ENCODE assay signal across 22 mouse cellular contexts in the genomic region with DNA sequence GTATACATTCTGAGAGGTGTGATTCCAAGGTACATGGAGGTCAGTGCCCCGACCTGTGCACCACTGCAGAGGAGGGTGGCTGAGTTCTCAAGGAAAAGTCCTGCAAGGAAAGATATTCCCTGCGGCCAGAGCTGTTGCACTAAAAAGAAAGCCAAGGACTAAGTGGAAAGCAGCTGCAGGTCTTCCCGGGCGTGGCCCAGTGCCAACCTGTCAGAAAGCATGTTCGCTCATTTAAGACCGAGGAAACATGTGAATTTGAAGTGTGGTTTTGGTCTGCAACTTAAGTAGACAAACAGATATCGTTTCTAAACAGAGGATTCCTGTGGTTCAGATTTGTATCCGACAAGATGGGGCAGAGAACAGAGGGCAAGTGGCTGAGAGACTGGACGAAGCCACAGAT.
A peak's percentile ranks its signal among the peaks of the same experiment; 100 is the strongest.
DNase-seq lines count a peak whose midpoint lies in the region; ATAC-seq and TF ChIP-seq lines count a peak whose summit lies in the region.
"Had no signal": no experiment of that assay in that cellular context is flagged by ENCODE, and none has a peak within 500 bp of the region (broad histone marks: within the 10 kb centered on the region; RNA-seq: fewer than 3 reads in every experiment).

No protein-coding gene starts in this region.

- no peak for TF ChIP-seq CTCF in intestine, postnatal 0 days (IDR thresholded peaks at IDR 0.05; ENCODE audit: low read depth)
- no peak for TF ChIP-seq CTCF in lung, adult 2 months (IDR thresholded peaks at IDR 0.05; ENCODE audit: insufficient read depth, low read length)

- no peak for TF ChIP-seq POLR2A in lung, adult 2 months (IDR thresholded peaks at IDR 0.05; ENCODE audit: borderline replicate concordance, extremely low read depth, low read depth, low read length)

- H3K36me3 ChIP-seq in intestine, embryonic 15.5 days, result no peaks in the 10 kb centered on the region
- no peaks in the 10 kb centered on the region for H3K36me3 ChIP-seq in intestine, postnatal 0 days (ENCODE audit: control insufficient read depth, insufficient read depth)
- no peaks in the 10 kb centered on the region for H3K36me3 ChIP-seq in stomach, embryonic 14.5 days (ENCODE audit: control insufficient read depth, insufficient read depth, low read length)
- H3K36me3 ChIP-seq: embryonic facial prominence, embryonic 12.5 days; limb, embryonic 13.5 days; liver, embryonic 15.5 days; midbrain, embryonic 15.5 days; stomach, embryonic 15.5 days had no signal

- WGBS in intestine, embryonic 15.5 days, result 62% methylated on average over 9 of the region's 9 CpGs
- 69% methylated on average over 9 of the region's 9 CpGs for WGBS in intestine, postnatal 0 days
- 77% methylated on average over 9 of the region's 9 CpGs for WGBS in lung, adult 2 months
- 53% methylated on average over 9 of the region's 9 CpGs for WGBS in stomach, embryonic 14.5 days

- ATAC-seq in intestine, embryonic 15.5 days, result 0 out of 2 replicates have a peak, but pooled peaks have one; percentile 17
- ATAC-seq in intestine, postnatal 0 days, result no peak
- ATAC-seq in stomach, embryonic 14.5 days (ENCODE audit: insufficient number of reproducible peaks, insufficient read depth, low FRiP score, low read depth), result no peak
- ATAC-seq in megakaryocyte, adult 5-6 weeks (ENCODE audit: poor library complexity, severe bottlenecking), result no peak
- ATAC-seq: activated CD4-positive, CD25-positive, alpha-beta regulatory T cell, adult 4 months; forebrain, postnatal 0 days; hindbrain, embryonic 16.5 days; midbrain, embryonic 15.5 days; Patski had no signal

- H3K27ac ChIP-seq in intestine, embryonic 15.5 days, result no peak overlapping the region
- no peak overlapping the region for H3K27ac ChIP-seq in intestine, postnatal 0 days (ENCODE audit: low read depth, low read length)
- H3K27ac ChIP-seq in stomach, embryonic 14.5 days (ENCODE audit: low read length), result peak overlapping the region; percentile 27; the same call in 1 of the 2 replicates
- H3K27ac ChIP-seq: embryonic facial prominence, embryonic 12.5 days; limb, embryonic 13.5 days; liver, embryonic 15.5 days; midbrain, embryonic 15.5 days; stomach, embryonic 15.5 days had no signal

- no peak overlapping the region for H3K4me2 ChIP-seq in intestine, embryonic 15.5 days (replicated peaks)
- no peak overlapping the region for H3K4me2 ChIP-seq in intestine, postnatal 0 days (replicated peaks; ENCODE audit: low read depth)
- H3K4me2 ChIP-seq in stomach, embryonic 14.5 days (replicated peaks; ENCODE audit: low read depth, low read length), result no peak overlapping the region
- H3K4me2 ChIP-seq: embryonic facial prominence, embryonic 12.5 days; limb, embryonic 13.5 days; liver, embryonic 15.5 days; midbrain, embryonic 15.5 days; stomach, embryonic 15.5 days had no signal

- peak; percentile 20 to 31 for DNase-seq in gastrocnemius, postnatal 4 days (ENCODE audit: low spot score in 2 of 2)
- DNase-seq in gastrocnemius, adult 18-20 months (ENCODE audit: low spot score), result no peak
- DNase-seq in lung, postnatal 14 days, result peak; percentile 15
- DNase-seq in lung, adult 2 months, result no peak
- DNase-seq: adrenal gland, postnatal 25 days; cerebellum, adult 18-20 months; forebrain, postnatal 0 days; layer of hippocampus, adult 9-11 months; spleen, adult 18-20 months; thymus, postnatal 25 days had no signal

- H3K4me1 ChIP-seq in intestine, embryonic 15.5 days (replicated peaks), result no peaks in the 10 kb centered on the region
- no peaks in the 10 kb centered on the region for H3K4me1 ChIP-seq in intestine, postnatal 0 days (replicated peaks; ENCODE audit: control insufficient read depth, insufficient read depth, low read length)
- H3K4me1 ChIP-seq in lung, adult 2 months (ENCODE audit: control insufficient read depth, insufficient read depth, low read length), result no peaks in the 10 kb centered on the region
- H3K4me1 ChIP-seq in stomach, embryonic 14.5 days (ENCODE audit: control insufficient read depth, insufficient read depth, low read length), result no peaks in the 10 kb centered on the region
- H3K4me1 ChIP-seq: embryonic facial prominence, embryonic 12.5 days; limb, embryonic 13.5 days; liver, embryonic 15.5 days; midbrain, embryonic 15.5 days; stomach, embryonic 15.5 days had no signal

- no peak overlapping the region for H3K9ac ChIP-seq in intestine, embryonic 15.5 days
- H3K9ac ChIP-seq in intestine, postnatal 0 days (ENCODE audit: low read depth, low read length), result no peak overlapping the region
- H3K9ac ChIP-seq in stomach, embryonic 14.5 days (replicated peaks; ENCODE audit: low read depth, low read length), result no peak overlapping the region
- H3K9ac ChIP-seq: embryonic facial prominence, embryonic 12.5 days; forebrain, postnatal 0 days; limb, embryonic 13.5 days; liver, embryonic 15.5 days; midbrain, embryonic 15.5 days; stomach, embryonic 15.5 days had no signal

- H3K4me3 ChIP-seq in intestine, embryonic 15.5 days (replicated peaks), result no peak overlapping the region
- no peak overlapping the region for H3K4me3 ChIP-seq in intestine, postnatal 0 days (ENCODE audit: low read depth, low read length)
- no peak overlapping the region for H3K4me3 ChIP-seq in lung, adult 2 months (replicated peaks; ENCODE audit: extremely low read depth, low read depth, low read length)
- H3K4me3 ChIP-seq in stomach, embryonic 14.5 days (ENCODE audit: low read depth, low read length), result no peak overlapping the region
- H3K4me3 ChIP-seq: embryonic facial prominence, embryonic 12.5 days; limb, embryonic 13.5 days; liver, embryonic 15.5 days; midbrain, embryonic 15.5 days; stomach, embryonic 15.5 days had no signal

- no peaks in the 10 kb centered on the region for H3K9me3 ChIP-seq in intestine, embryonic 15.5 days
- no peaks in the 10 kb centered on the region for H3K9me3 ChIP-seq in intestine, postnatal 0 days (ENCODE audit: control insufficient read depth)
- H3K9me3 ChIP-seq in stomach, embryonic 14.5 days (ENCODE audit: control insufficient read depth, low read depth, low read length), result no peaks in the 10 kb centered on the region
- H3K9me3 ChIP-seq: embryonic facial prominence, embryonic 12.5 days; limb, embryonic 13.5 days; liver, embryonic 15.5 days; midbrain, embryonic 15.5 days; stomach, embryonic 15.5 days had no signal

- no peaks in the 10 kb centered on the region for H3K27me3 ChIP-seq in intestine, embryonic 15.5 days (replicated peaks)
- no peaks in the 10 kb centered on the region for H3K27me3 ChIP-seq in intestine, postnatal 0 days (replicated peaks; ENCODE audit: control insufficient read depth, insufficient read depth, low read length)
- no peaks in the 10 kb centered on the region for H3K27me3 ChIP-seq in stomach, embryonic 14.5 days (ENCODE audit: control insufficient read depth, insufficient read depth, low read length)
- H3K27me3 ChIP-seq: embryonic facial prominence, embryonic 12.5 days; limb, embryonic 13.5 days; liver, embryonic 15.5 days; midbrain, embryonic 15.5 days; Patski; stomach, embryonic 15.5 days had no signal

Comparison
In these comparisons a context has a peak if more than half of its experiments do, and no peak if none do; other contexts are left out.
1. DNase-seq: peak in gastrocnemius, postnatal 4 days (2 of 2) and lung, postnatal 14 days (single experiment); none in gastrocnemius, adult 18-20 months (single experiment) and lung, adult 2 months (single experiment).